Mouse (Mus musculus) thymus, adult 2 months (tissue): ENCODE data around the gene Ano4. TPM values are rescaled to one million over a fixed set of nuclear protein-coding genes. Genes with fewer than 3 reads are reported as not detected.
"Not testable (repeated sequence)": the region's sequence is repeated elsewhere in the genome, so short reads cannot be mapped to it uniquely, and the experiment has no call there.

Source experiments
- DNase-seq: peaks from one replicate; pipeline ENCODE4 v3.0.0; 2021
- H3K27ac ChIP-seq: fragments of 200-500 bp; 2 replicates; pipeline ENCODE4 v1.5.1; 2012; ENCODE audit warnings: low read length, control low read depth; ENCODE audit not compliant: control insufficient read depth, insufficient read depth
- H3K27me3 ChIP-seq: fragments of 200-500 bp; 2 replicates; pipeline ENCODE4 v1.6.1; 2012; ENCODE audit warnings: mild to moderate bottlenecking, low read length, moderate library complexity, mixed read lengths; ENCODE audit not compliant: control insufficient read depth, insufficient read depth
- H3K36me3 ChIP-seq: fragments of 200-500 bp; 2 replicates; pipeline ENCODE4 v1.6.1; 2012; ENCODE audit warnings: mild to moderate bottlenecking, low read length, moderate library complexity; ENCODE audit not compliant: control insufficient read depth, insufficient read depth
- H3K4me1 ChIP-seq: fragments of 200-500 bp; replicated peaks from 2 replicates; pipeline ENCODE4 v1.6.1; 2012; ENCODE audit warnings: low read length; ENCODE audit not compliant: control insufficient read depth, insufficient read depth
- H3K4me3 ChIP-seq: fragments of 200-500 bp; 2 replicates; pipeline ENCODE4 v1.5.1; 2012; ENCODE audit warnings: mild to moderate bottlenecking, low read length, control low read depth, moderate library complexity; ENCODE audit not compliant: control insufficient read depth, insufficient read depth
- CTCF ChIP-seq: fragments of 200-500 bp; IDR thresholded peaks from 2 replicates; pipeline ENCODE4 v1.5.1; 2012; ENCODE audit warnings: mild to moderate bottlenecking, control low read depth, low read length, moderate library complexity, borderline replicate concordance; ENCODE audit not compliant: control insufficient read depth, poor library complexity, insufficient read depth; ENCODE audit errors: extremely low read depth
- POLR2A ChIP-seq: fragments of 200-500 bp; IDR thresholded peaks from 2 replicates; pipeline ENCODE4 v1.6.1; 2012; ENCODE audit warnings: mild to moderate bottlenecking, low read length, control low read depth, moderate library complexity; ENCODE audit not compliant: control insufficient read depth, poor library complexity, insufficient read depth; ENCODE audit errors: extremely low read depth
- WGBS: fragments of 180-500 bp; shearing (Covaris S2); methylation state at CpG from one replicate; pipeline ENCODE4 v1.1.7; 2018; 5-methylcytosine and 5-hydroxymethylcytosine counted together
- polyA plus RNA-seq: library from polyadenylated mRNA; depleted of rRNA; stranded (reverse); fragments of >200 nt; gene quantifications from 2 replicates; pipeline ENCODE4 v1.2.3, GENCODE M21; 2012

The Ano4 gene
- polyA plus RNA-seq, 1 experiment, result 0.35 TPM

DNA sequence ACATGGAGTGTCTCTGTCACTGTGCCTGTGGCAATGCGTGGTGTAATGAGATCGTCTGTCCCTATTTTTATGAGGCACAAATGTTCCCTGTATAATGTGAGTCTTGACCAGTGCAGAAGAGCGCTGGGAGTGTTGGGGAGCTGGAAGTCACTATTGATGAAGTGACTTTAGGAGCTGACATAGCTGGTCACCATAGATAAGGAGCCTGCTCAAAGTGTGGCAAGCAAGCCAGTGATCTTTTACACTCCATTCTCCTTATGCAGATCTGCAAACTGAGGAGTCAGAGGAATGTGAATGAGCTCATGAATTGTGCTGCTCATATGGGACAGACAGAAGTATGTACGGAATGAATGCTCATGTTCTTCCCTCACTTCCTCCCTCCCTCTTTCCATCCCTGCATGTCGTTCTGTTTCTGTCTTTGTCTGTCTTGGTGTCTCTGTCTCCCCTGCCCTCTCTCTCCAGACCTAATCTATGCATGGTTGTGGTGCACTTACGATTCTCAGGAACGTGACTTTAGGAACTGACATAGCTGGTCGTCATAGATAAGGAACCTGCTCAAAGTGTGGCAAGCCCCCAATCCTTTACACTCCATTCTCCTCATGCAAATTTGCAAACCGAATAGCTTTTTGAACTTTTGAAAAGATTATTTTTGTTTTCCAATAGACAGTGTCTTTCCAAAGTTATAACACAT, 252.1 kb downstream of the Ano4 start:
- no peak for TF ChIP-seq POLR2A
- TF ChIP-seq CTCF, result no peak
- Histone ChIP-seq H3K36me3 (no peaks in the 10 kb centered on the region), H3K27me3 (no peaks in the 10 kb centered on the region), H3K4me3 (no peak overlapping the region), H3K4me1 (no peaks in the 10 kb centered on the region), H3K27ac (no peak overlapping the region)
- 61% methylated on average over 9 of the region's 9 CpGs for WGBS
- no peak for DNase-seq

DNA sequence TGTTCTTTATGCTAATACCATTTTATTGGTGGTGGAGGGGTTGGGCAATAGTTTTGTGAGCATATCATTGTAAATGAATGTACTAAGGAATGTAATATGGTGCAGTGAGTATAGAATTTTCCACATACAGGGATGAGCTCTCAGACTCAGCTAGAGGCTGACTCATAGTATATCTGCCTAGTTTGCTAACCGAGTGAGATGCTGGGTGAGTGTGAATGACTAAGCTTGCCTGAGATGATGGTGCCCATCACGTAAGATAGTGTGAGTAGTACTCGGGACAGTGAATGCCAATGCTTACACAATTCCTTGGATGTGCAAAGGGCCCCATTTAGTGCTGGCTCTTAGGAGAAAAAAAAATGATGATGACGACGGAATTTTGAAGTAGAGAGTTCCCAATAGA, 267.1 kb downstream of the Ano4 start:
- TF ChIP-seq CTCF (no peak), POLR2A (no peak)
- H3K36me3 ChIP-seq, result no peaks in the 10 kb centered on the region
- no peaks in the 10 kb centered on the region for H3K4me1 ChIP-seq
- no peak for DNase-seq
- H3K27me3 ChIP-seq, result no peaks in the 10 kb centered on the region
- WGBS, result 90% methylated on average over 5 of the region's 5 CpGs
- no peak overlapping the region for H3K27ac ChIP-seq
- H3K4me3 ChIP-seq, result no peak overlapping the region

DNA sequence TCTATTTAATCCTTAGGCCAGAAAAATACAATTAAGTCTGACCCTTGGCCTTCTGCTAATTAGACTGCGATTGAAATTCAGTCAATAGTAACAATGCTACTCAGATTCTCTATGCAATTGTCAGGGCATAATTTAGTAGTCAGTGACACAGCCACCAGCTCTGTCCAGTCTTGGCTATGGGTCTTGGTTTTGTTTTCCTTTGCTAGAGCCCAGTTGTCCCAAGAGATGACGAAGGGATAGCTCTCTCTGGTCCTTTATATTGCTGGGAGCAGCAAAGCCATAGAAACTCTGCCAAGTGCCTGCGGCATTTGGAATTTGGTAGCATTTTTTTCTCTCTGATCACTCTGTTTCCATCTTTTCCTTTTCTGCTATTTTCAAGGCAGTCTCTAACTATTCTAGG, 288.7 kb downstream of the Ano4 start:
- Histone ChIP-seq H3K36me3 (no peaks in the 10 kb centered on the region), H3K4me1 (no peaks in the 10 kb centered on the region), H3K27ac (no peak overlapping the region), H3K4me3 (no peak overlapping the region), H3K27me3 (no peaks in the 10 kb centered on the region)
- no peak for DNase-seq
- WGBS, result 87% methylated on average over 3 of the region's 3 CpGs
- no peak for TF ChIP-seq CTCF
- no peak for TF ChIP-seq POLR2A

DNA sequence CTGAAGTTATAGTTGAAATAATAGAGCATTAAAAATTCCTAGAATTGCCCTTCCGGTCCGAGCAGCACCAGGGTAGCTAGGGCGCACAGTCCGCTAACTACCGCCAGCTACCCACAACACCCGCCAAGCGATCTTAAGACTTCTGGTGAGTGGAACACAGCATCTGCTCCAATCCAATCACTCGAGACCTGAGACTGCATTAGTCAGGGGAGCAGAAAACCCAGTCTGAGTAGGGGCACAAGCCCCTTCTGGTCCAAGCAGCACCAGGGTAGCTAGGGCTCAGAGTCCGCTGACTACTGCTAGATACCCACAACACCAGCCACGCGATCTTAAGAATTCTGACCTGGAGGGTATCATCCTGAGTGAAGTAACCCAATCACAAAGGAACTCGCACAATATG, 299.6 kb downstream of the Ano4 start:
- WGBS, result 92% methylated on average over 12 of the region's 12 CpGs
- not testable (repeated sequence) for H3K4me3 ChIP-seq, H3K4me1 ChIP-seq, H3K27me3 ChIP-seq, DNase-seq, H3K27ac ChIP-seq, H3K36me3 ChIP-seq

DNA sequence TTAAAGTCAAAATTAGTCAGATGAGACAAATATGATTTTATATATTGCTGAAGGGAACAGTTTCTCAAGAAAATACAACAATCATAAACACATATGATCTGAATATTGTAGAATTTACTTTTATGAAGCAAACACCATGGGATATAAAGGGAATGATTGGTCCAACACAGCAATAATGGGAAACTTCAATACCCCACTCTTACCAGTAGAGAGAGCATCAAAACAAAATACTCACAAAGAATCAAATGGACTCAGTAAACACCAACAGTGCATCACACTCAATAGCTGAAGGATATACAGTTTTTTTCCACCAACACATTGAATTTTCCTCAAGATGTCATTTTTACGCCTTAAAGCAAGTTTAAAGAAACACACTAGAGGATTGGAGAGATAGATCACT, 300.4 kb downstream of the Ano4 start:
- Histone ChIP-seq H3K27ac (no peak overlapping the region), H3K4me1 (no peaks in the 10 kb centered on the region), H3K27me3 (no peaks in the 10 kb centered on the region), H3K36me3 (no peaks in the 10 kb centered on the region), H3K4me3 (no peak overlapping the region)
- WGBS, result 88% methylated on average over 1 of the region's 1 CpGs
- no peak for DNase-seq
- TF ChIP-seq POLR2A (no peak), CTCF (no peak)

DNA sequence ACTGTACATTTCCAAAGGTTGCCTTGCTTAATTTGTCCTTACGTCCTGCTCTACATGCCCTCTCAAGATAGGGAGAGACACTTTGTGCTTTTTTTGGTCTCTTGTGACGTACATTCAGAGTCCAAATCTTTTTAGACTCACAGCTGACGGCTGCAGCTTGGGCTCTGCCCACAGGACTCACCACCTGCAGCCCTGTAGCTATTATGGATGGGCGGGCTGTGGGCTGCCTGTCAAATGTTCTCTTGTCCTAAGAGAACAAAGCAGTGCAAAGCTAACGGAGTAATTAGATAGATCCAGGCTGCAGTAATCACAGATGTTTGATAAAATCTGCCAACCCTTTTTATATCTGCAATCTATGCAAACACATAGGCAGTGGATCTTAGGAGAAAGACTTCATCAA, 325.6 kb downstream of the Ano4 start:
- WGBS, result 81% methylated on average over 5 of the region's 5 CpGs
- Histone ChIP-seq H3K4me1 (no peaks in the 10 kb centered on the region), H3K27ac (no peak overlapping the region), H3K27me3 (no peaks in the 10 kb centered on the region), H3K4me3 (no peak overlapping the region), H3K36me3 (no peaks in the 10 kb centered on the region)
- no peak for DNase-seq
- TF ChIP-seq CTCF, result no peak
- TF ChIP-seq POLR2A, result no peak

DNA sequence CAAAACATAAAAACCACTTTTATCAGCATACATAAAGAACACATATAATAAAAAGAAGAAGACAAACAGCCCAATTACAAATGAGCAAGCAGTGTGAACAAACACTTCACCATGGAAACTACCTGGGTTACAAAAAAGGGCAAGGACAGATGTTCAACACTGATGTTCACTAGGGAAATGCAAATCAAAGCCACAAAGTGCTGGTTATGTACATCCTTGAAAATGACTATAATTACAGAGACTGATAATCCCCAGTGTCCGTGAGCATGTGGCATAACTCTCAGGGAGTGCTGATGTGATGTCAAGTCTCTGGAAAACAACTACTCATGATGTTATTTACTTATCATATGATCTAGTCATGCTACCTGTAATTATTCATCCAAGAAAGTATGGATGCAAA, 336.3 kb downstream of the Ano4 start:
- TF ChIP-seq CTCF (no peak), POLR2A (no peak)
- Histone ChIP-seq H3K27me3 (no peaks in the 10 kb centered on the region), H3K36me3 (no peaks in the 10 kb centered on the region), H3K27ac (no peak overlapping the region), H3K4me1 (no peaks in the 10 kb centered on the region), H3K4me3 (no peak overlapping the region)
- DNase-seq, result no peak
- 95% methylated on average over 1 of the region's 1 CpGs for WGBS
